Mouse (Mus musculus) kidney, adult 2 months (tissue): ENCODE data around the gene Cacna1d. TPM values are rescaled to one million over a fixed set of nuclear protein-coding genes. Genes with fewer than 3 reads are reported as not detected.
A peak's percentile ranks its signal among the peaks of the same experiment; 100 is the strongest.

Experiments used
- DNase-seq: peaks from one replicate; pipeline ENCODE4 v3.0.0; 2021
- H3K27ac ChIP-seq: fragments of 200-500 bp; 2 replicates; pipeline ENCODE4 v1.5.1; 2012; ENCODE audit warnings: low read depth, low read length, control low read depth, inconsistent platforms; ENCODE audit not compliant: insufficient read depth
- H3K27me3 ChIP-seq: fragments of 200-500 bp; replicated peaks from 2 replicates; pipeline ENCODE4 v1.6.1; 2012; ENCODE audit warnings: mild to moderate bottlenecking, moderate library complexity, low read length, inconsistent platforms; ENCODE audit not compliant: control insufficient read depth, insufficient read depth
- H3K36me3 ChIP-seq: fragments of 200-500 bp; 2 replicates; pipeline ENCODE4 v1.6.1; 2012; ENCODE audit warnings: mild to moderate bottlenecking, moderate library complexity, low read length, inconsistent platforms; ENCODE audit not compliant: control insufficient read depth, insufficient read depth
- H3K4me1 ChIP-seq: fragments of 200-500 bp; 2 replicates; pipeline ENCODE4 v1.6.1; 2011; ENCODE audit warnings: low read length; ENCODE audit not compliant: control insufficient read depth, insufficient read depth
- H3K4me3 ChIP-seq: fragments of 200-500 bp; 2 replicates; pipeline ENCODE4 v1.5.1; 2011; ENCODE audit warnings: mild to moderate bottlenecking, low read depth, low read length, control low read depth; ENCODE audit not compliant: insufficient read depth
- CTCF ChIP-seq: fragments of 200-500 bp; conservative IDR thresholded peaks from 2 replicates; pipeline ENCODE4 v1.5.1; 2011; ENCODE audit warnings: low read depth, mild to moderate bottlenecking, control low read depth, low read length, moderate library complexity, mixed read lengths; ENCODE audit not compliant: insufficient read depth, insufficient read length
- POLR2A ChIP-seq: fragments of 200-500 bp; IDR thresholded peaks from one replicate; pipeline ENCODE4 v1.6.1; 2011; ENCODE audit warnings: low read depth, low read length, control low read depth
- WGBS: fragments of 180-500 bp; shearing (Covaris S2); methylation state at CpG from one replicate; pipeline ENCODE4 v1.1.7; 2018; 5-methylcytosine and 5-hydroxymethylcytosine counted together
- polyA plus RNA-seq: library from polyadenylated mRNA; depleted of rRNA; stranded (reverse); fragments of >200 nt; gene quantifications from 2 replicates; pipeline ENCODE4 v1.2.3, GENCODE M21; 2012

Cacna1d gene
- polyA plus RNA-seq, 1 experiment = 4.0 TPM

DNA sequence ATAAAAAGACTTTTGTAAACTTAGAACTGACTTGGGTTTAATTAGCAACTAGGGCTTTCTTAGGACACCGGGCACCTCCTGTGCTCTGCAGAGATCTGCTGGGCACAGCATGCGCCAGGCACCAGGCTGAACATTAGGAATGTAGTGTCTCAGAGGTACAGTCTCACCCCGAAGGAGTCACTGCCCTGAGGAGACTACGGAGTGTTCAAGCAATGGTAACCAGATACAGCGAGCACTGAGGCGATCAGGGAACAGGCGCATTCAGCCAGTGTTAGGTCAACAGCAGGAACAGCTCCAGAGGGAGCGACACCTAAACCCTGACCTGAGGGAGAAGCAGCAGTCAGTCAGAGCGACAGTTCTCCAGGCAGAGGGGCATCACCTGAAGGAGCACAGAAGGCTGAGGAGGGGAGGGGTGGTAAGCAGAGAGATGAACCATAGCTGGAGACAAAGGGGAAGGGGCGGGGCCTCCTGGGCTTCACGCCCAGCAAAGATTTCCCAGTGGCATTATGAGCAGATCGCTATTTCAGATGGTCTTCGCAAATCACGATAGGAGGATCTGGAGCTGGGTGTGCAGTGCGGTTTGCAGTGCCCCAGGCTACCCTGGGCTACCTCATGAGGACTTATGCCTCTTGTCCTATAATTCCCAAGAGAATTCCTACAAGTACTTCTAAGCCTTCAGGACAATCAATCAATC is 413.0 kb downstream of the Cacna1d start:
- peak; percentile 85 for DNase-seq
- Histone ChIP-seq H3K27me3 (no peaks in the 10 kb centered on the region), H3K27ac (peak overlapping the region; percentile 82), H3K4me3 (peak overlapping the region; percentile 18; the same call in 1 of the 2 replicates), H3K36me3 (no peaks in the 10 kb centered on the region), H3K4me1 (peaks cover 3% of the 10 kb centered on the region; the same call in 1 of the 2 replicates)
- 41% methylated on average over 15 of the region's 15 CpGs for WGBS
- TF ChIP-seq POLR2A (peak; percentile 19), CTCF (no peak)

DNA sequence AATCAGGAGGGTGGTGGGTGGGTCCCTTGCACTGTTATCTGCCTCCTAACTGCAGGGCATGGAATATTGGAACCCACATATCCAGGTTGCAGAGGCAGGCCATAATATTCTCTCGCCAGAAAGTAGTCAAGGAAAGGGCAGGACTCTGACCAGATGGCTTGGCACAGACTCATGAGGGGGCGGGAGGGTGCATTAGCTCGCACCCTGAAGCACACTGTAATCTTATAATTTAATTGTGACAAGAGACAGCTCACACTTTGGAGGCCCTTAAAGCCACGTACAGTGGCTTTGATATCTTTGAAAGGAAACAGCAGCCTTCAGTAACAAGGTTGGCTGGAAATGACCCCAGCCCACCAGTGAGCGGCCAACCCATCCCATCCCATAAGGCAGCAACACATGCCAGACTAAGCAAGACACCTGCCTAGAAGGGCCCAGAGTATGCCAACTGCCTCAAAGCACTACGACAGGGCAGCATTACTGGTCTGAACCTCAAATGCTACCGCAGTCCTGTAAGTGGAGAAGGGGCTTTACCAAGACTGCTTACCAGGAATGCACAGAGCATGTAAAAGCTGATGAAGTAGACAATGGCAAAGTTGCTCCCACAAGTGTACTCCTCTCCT is 415.9 kb downstream of the Cacna1d start:
- H3K4me1 ChIP-seq = peaks cover 3% of the 10 kb centered on the region; the same call in 1 of the 2 replicates
- no peaks in the 10 kb centered on the region for H3K36me3 ChIP-seq
- no peaks in the 10 kb centered on the region for H3K27me3 ChIP-seq
- no peak overlapping the region for H3K27ac ChIP-seq
- H3K4me3 ChIP-seq = no peak overlapping the region
- DNase-seq = no peak
- 65% methylated on average over 7 of the region's 7 CpGs for WGBS
- no peak for TF ChIP-seq CTCF
- TF ChIP-seq POLR2A = no peak

- no peak overlapping the region for H3K4me3 ChIP-seq
- DNase-seq = no peak
- no peak overlapping the region for H3K27ac ChIP-seq
- no peaks in the 10 kb centered on the region for H3K36me3 ChIP-seq
- H3K4me1 ChIP-seq = no peaks in the 10 kb centered on the region
- 78% methylated on average over 3 of the region's 3 CpGs for WGBS
- no peaks in the 10 kb centered on the region for H3K27me3 ChIP-seq
- TF ChIP-seq CTCF (no peak), POLR2A (no peak)
Observed at GRCm38 (mm10) chr14:30068566-30068965, 422.7 kb downstream of the Cacna1d start.

- H3K36me3 ChIP-seq = no peaks in the 10 kb centered on the region
- DNase-seq = no peak
- WGBS = 91% methylated on average over 12 of the region's 12 CpGs
- no peak overlapping the region for H3K27ac ChIP-seq
- TF ChIP-seq POLR2A (no peak), CTCF (no peak)
- no peak overlapping the region for H3K4me3 ChIP-seq
- H3K27me3 ChIP-seq = no peaks in the 10 kb centered on the region
- no peaks in the 10 kb centered on the region for H3K4me1 ChIP-seq
Observed at GRCm38 (mm10) chr14:30066752-30067151, 424.5 kb downstream of the Cacna1d start.

GRCm38 (mm10) chr14:30064864-30065263 is 426.4 kb downstream of the Cacna1d start:
- TF ChIP-seq CTCF (no peak), POLR2A (no peak)
- no peak for DNase-seq
- WGBS = 84% methylated on average over 2 of the region's 2 CpGs
- Histone ChIP-seq H3K4me1 (no peaks in the 10 kb centered on the region), H3K27me3 (no peaks in the 10 kb centered on the region), H3K4me3 (no peak overlapping the region), H3K36me3 (no peaks in the 10 kb centered on the region), H3K27ac (no peak overlapping the region)

GRCm38 (mm10) chr14:30056031-30056766 is 435.1 kb downstream of the Cacna1d start:
- Histone ChIP-seq H3K36me3 (no peaks in the 10 kb centered on the region), H3K4me1 (peaks cover 4% of the 10 kb centered on the region; the same call in 1 of the 2 replicates), H3K27ac (no peak overlapping the region), H3K27me3 (no peaks in the 10 kb centered on the region), H3K4me3 (no peak overlapping the region)
- 48% methylated on average over 13 of the region's 13 CpGs for WGBS
- TF ChIP-seq POLR2A (no peak), CTCF (no peak)
- peak; percentile 65 for DNase-seq

- WGBS = 61% methylated on average over 7 of the region's 7 CpGs
- H3K27ac ChIP-seq = no peak overlapping the region
- H3K4me3 ChIP-seq = no peak overlapping the region
- H3K36me3 ChIP-seq = no peaks in the 10 kb centered on the region
- peaks cover 7% of the 10 kb centered on the region; the same call in 1 of the 2 replicates for H3K4me1 ChIP-seq
- TF ChIP-seq POLR2A = no peak
- no peaks in the 10 kb centered on the region for H3K27me3 ChIP-seq
- no peak for DNase-seq
Observed at GRCm38 (mm10) chr14:30054922-30055321, 436.3 kb downstream of the Cacna1d start.
